Mouse (Mus musculus) liver, postnatal 0 days (tissue): Measurements from ENCODE around the gene Ddb2.
A peak's percentile ranks its signal among the peaks of the same experiment; 100 is the strongest.

Experiments
- CTCF ChIP-seq: sonication (generic); IDR thresholded peaks from 2 replicates; pipeline ENCODE4 v1.5.1; 2016; ENCODE audit warnings: antibody characterized with exemption, low read depth
- EP300 ChIP-seq: IDR thresholded peaks from 2 replicates; pipeline ENCODE4 v1.6.1; 2016; ENCODE audit warnings: antibody characterized with exemption, low read depth, mild to moderate bottlenecking

GRCm38 (mm10) chr2:91202222-91202971 lies 34.4 kb downstream of the Ddb2 start, which contains the start of the genes Nr1h3 and Acp2:
- TF ChIP-seq CTCF (no peak), EP300 (peak; percentile 66; the same call in 1 of the 2 replicates)
